Mouse (Mus musculus): ENCODE data around the gene Cc2d2b. TPM values are rescaled to one million over a fixed set of nuclear protein-coding genes. Genes with fewer than 3 reads are reported as not detected.

The Cc2d2b gene
- polyA plus RNA-seq (2014; fragmentation: Illumina TruSeq; extraction: RNeasy Lipid Tissue Mini Kit (QIAGEN cat#74804); ENCODE audit: low read depth, low replicate concordance), result not detected

DNA sequence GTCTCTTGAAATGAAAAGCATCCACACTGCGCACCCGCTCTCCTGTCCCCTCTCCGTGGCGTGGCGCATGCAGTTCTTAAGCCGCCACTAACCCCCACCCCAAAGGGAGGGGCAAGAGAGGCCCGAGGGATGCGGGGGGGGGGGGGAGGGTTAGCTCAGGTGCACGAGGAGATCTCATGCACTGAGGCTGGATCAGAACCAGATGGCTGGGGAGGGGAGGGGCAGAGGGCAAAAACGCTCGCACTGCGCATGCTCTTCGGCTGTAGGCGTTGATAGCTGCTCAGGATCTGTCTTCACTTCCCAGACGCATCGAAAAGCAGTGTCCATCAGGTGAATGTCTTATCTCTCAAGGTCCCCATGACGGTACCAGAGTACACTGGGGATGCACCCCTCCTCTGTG is at the start of gene Cc2d2b:
Gene Cc2d2b, plus strand, starts transcription at position 195 of the 400 bp plus-strand sequence.

DNA sequence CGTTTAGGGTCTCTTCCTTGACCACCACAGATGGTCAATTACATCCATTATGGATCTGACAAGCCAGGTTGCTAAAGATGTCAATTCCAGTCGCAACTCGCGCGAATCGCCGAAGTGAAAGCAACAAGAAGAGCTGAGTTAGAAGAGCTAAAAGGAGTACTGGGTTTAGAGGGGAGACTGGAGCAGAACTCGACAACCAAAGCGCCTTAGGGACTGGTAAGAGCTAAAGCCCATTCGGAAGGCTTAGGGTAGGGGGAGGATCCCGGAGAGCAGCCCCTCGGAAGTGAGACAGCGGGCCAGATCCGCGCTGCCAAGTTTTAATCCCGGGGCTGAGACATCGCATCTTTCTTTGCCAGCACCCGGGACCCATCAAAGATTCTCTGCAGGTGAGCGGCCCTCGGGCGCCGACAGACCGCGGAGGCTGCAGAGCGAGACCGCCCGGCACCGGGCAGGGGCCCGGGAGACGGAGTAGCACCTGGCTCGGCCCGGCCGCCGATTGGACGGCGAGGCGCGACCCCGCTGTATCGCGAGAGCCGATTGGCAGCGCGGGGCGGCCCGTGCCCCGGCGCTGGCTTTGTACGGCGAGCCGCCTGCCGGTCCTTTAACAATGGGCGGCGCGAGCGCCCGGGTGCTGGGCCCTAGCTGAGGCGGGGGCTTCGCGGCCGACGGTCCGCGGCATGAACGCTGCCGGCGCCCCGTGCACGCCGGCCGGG is 82.3 kb downstream of the Cc2d2b start, which contains the start of gene Ccnj:
Gene Ccnj, plus strand, starts transcription at position 577 of the 713 bp plus-strand sequence.

Other genes starting within 250 kb of the Cc2d2b start
- gene Sorbs1, start 235.0 kb upstream of the Cc2d2b start, polyA plus RNA-seq (2014; fragmentation: Illumina TruSeq; extraction: RNeasy Lipid Tissue Mini Kit (QIAGEN cat#74804); ENCODE audit: low read depth, low replicate concordance), result 530 TPM
- gene Aldh18a1, start 160.3 kb upstream of the Cc2d2b start, polyA plus RNA-seq (2014; fragmentation: Illumina TruSeq; extraction: RNeasy Lipid Tissue Mini Kit (QIAGEN cat#74804); ENCODE audit: low read depth, low replicate concordance), result 5.4 TPM
- 7.0 TPM for gene Tctn3, start 136.5 kb upstream of the Cc2d2b start, polyA plus RNA-seq (2014; fragmentation: Illumina TruSeq; extraction: RNeasy Lipid Tissue Mini Kit (QIAGEN cat#74804); ENCODE audit: low read depth, low replicate concordance)
- gene Entpd1, start 136.4 kb upstream of the Cc2d2b start, polyA plus RNA-seq (2014; fragmentation: Illumina TruSeq; extraction: RNeasy Lipid Tissue Mini Kit (QIAGEN cat#74804); ENCODE audit: low read depth, low replicate concordance), result 11.9 TPM
- 4.7 TPM for gene Ccnj, start 82.5 kb downstream of the Cc2d2b start, polyA plus RNA-seq (2014; fragmentation: Illumina TruSeq; extraction: RNeasy Lipid Tissue Mini Kit (QIAGEN cat#74804); ENCODE audit: low read depth, low replicate concordance)
- gene Zfp518a, start 146.0 kb downstream of the Cc2d2b start, polyA plus RNA-seq (2014; fragmentation: Illumina TruSeq; extraction: RNeasy Lipid Tissue Mini Kit (QIAGEN cat#74804); ENCODE audit: low read depth, low replicate concordance), result 6.4 TPM
- 1.6 TPM for gene Blnk, start 245.8 kb downstream of the Cc2d2b start, polyA plus RNA-seq (2014; fragmentation: Illumina TruSeq; extraction: RNeasy Lipid Tissue Mini Kit (QIAGEN cat#74804); ENCODE audit: low read depth, low replicate concordance)